Mouse (Mus musculus) small intestine, adult 10 weeks (tissue): ENCODE data around the gene Srrm3. TPM values are rescaled to one million over a fixed set of nuclear protein-coding genes. Genes with fewer than 3 reads are reported as not detected.

Source experiments
- polyA plus RNA-seq: library from polyadenylated mRNA; stranded (reverse); fragments of 350-450 nt; fragmentation: Illumina TruSeq; extraction: RNeasy Lipid Tissue Mini Kit (QIAGEN cat#74804); gene quantifications from one replicate; pipeline ENCODE4 v1.2.3, GENCODE M21; 2014; ENCODE audit warnings: low replicate concordance

Gene Srrm3
- polyA plus RNA-seq: not detected

GRCm38 (mm10) chr5:135806555-135807262 is at the start of gene Srrm3:
Srrm3 (plus strand) TSS chr5:135806890.

GRCm38 (mm10) chr5:135777796-135778470 is 28.8 kb upstream of the Srrm3 start, which contains the start of gene Styxl1:
Styxl1 (minus strand) TSS chr5:135778385.

GRCm38 (mm10) chr5:135778471-135779445 is 27.9 kb upstream of the Srrm3 start, which contains the start of gene Mdh2:
Mdh2 (plus strand) TSS chr5:135778480.

DNA sequence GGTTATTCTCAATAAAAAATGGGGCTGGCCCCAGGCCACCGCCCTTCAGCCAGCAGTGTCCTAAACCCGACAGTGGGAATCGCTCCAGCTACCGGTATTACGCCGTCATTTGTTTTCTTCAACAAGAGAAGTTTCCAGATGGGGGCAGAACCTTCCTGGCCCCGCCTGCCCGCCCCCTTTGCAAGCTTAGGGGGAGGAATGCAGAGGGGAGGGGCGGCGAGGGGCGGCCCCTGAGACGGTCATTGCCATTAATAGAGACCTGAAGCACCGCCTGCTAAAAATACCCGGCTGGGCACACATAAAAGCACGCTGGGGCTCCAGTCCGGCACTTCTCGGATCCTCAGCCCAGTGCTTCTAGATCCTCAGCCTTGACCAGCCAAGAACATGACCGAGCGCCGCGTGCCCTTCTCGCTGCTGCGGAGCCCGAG is 81.0 kb downstream of the Srrm3 start, which contains the start of gene Hspb1:
Gene Hspb1 (plus strand): TSS at position 245 of the 428 bp plus-strand sequence.

Other genes starting within 250 kb of the Srrm3 start
- gene Ccl26, start 243.3 kb upstream of the Srrm3 start, polyA plus RNA-seq: not detected
- 2.7 TPM for gene Ccl24, start 233.8 kb upstream of the Srrm3 start, polyA plus RNA-seq
- gene Rhbdd2, start 174.3 kb upstream of the Srrm3 start, polyA plus RNA-seq: 7.2 TPM
- gene Por, start 136.9 kb upstream of the Srrm3 start, polyA plus RNA-seq: 45.0 TPM
- gene Tmem120a, start 62.4 kb upstream of the Srrm3 start, polyA plus RNA-seq: 16.6 TPM
- gene Styxl1, start 28.5 kb upstream of the Srrm3 start, polyA plus RNA-seq: 0.89 TPM
- gene Mdh2, start 28.4 kb upstream of the Srrm3 start, polyA plus RNA-seq: 123 TPM
- not detected for gene Hspb1, start 81.0 kb downstream of the Srrm3 start, polyA plus RNA-seq
- 40.8 TPM for gene Ywhag, start 127.7 kb downstream of the Srrm3 start, polyA plus RNA-seq
- 0.63 TPM for gene Ssc4d, start 167.6 kb downstream of the Srrm3 start, polyA plus RNA-seq
- gene Zp3, start 173.2 kb downstream of the Srrm3 start, polyA plus RNA-seq: not detected
- gene Dtx2, start 187.9 kb downstream of the Srrm3 start, polyA plus RNA-seq: 0.07 TPM
- gene Upk3b, start 231.6 kb downstream of the Srrm3 start, polyA plus RNA-seq: 0.15 TPM
- not detected for gene Upk3bl, start 247.6 kb downstream of the Srrm3 start, polyA plus RNA-seq